Mouse (Mus musculus) left cerebral cortex, adult 2 months (tissue): ENCODE data around the gene Samhd1. TPM values are rescaled to one million over a fixed set of nuclear protein-coding genes. Genes with fewer than 3 reads are reported as not detected.

Source experiments
- DNase-seq, 2 experiments: peaks; one replicate each; pipeline ENCODE4 v3.0.0; 2021 to 2022; ENCODE audit warnings: low spot score in 2 of 2, mixed read lengths in 1 of 2; ENCODE audit errors: extremely low spot score in 1 of 2
- H3K27ac ChIP-seq: fragments of 200-600 bp; 2 replicates; pipeline ENCODE4 v1.8.1; 2022
- H3K4me3 ChIP-seq: fragments of 200-600 bp; 2 replicates; pipeline ENCODE4 v1.8.1; 2022
- CTCF ChIP-seq: fragments of 200-600 bp; IDR thresholded peaks from 2 replicates; pipeline ENCODE4 v1.8.1; 2022; ENCODE audit warnings: antibody characterized with exemption, mild to moderate bottlenecking, moderate library complexity
- intact Hi-C: fragments of 180-260 bp; cut with DNase I; formaldehyde crosslinking; loops from one replicate; pipeline ENCODE4 v1.15.1; 2025
- total RNA-seq, 2 experiments: library from RNA; stranded (reverse); gene quantifications; 2 replicates each; pipeline ENCODE4 v1.2.3; 2021

Samhd1 gene
- total RNA-seq, 2 experiments from 2014 or later = 12.7 to 12.9 TPM

- DNase-seq = peak in 1 of 2 experiments; percentile 9
- intact Hi-C loops = no loop called here
- Histone ChIP-seq H3K27ac (peak overlapping the region; percentile 86), H3K4me3 (peak overlapping the region; percentile 84)
- no peak for TF ChIP-seq CTCF
These were observed 560 bp downstream of the Samhd1 start for GRCm38 (mm10) chr2:157134479-157134931.

- no peak for DNase-seq
- peak overlapping the region; percentile 84 for H3K4me3 ChIP-seq
- intact Hi-C loops = no loop called here
- no peak for TF ChIP-seq CTCF
- no peak overlapping the region; the same call in 1 of the 2 replicates for H3K27ac ChIP-seq
These were observed 1.1 kb downstream of the Samhd1 start for GRCm38 (mm10) chr2:157133769-157134478.

GRCm38 (mm10) chr2:157132686-157133540 is 2.2 kb downstream of the Samhd1 start:
- Histone ChIP-seq H3K27ac (no peak overlapping the region), H3K4me3 (no peak overlapping the region)
- no peak for DNase-seq
- TF ChIP-seq CTCF = no peak
- intact Hi-C loops = no loop called here

- H3K4me3 ChIP-seq = no peak overlapping the region
- no peak for DNase-seq
- H3K27ac ChIP-seq = no peak overlapping the region
- TF ChIP-seq CTCF = no peak
- intact Hi-C loops = no loop called here
These were observed 3.0 kb downstream of the Samhd1 start for GRCm38 (mm10) chr2:157132086-157132485.

- intact Hi-C loops = no loop called here
- DNase-seq = no peak
- TF ChIP-seq CTCF = no peak
- Histone ChIP-seq H3K4me3 (no peak overlapping the region), H3K27ac (no peak overlapping the region)
These were observed 4.1 kb downstream of the Samhd1 start for GRCm38 (mm10) chr2:157130813-157131514.

GRCm38 (mm10) chr2:157129601-157130164 is 5.4 kb downstream of the Samhd1 start:
- DNase-seq = no peak
- intact Hi-C loops = loop anchor here (5.0 to 10.0 kb wide), 2 partner anchors 128 to 445 kb away; partner anchors contain the start of gene Blcap
- no peak overlapping the region for H3K4me3 ChIP-seq

GRCm38 (mm10) chr2:157129096-157129495 is 6.0 kb downstream of the Samhd1 start:
- Histone ChIP-seq H3K4me3 (no peak overlapping the region), H3K27ac (no peak overlapping the region)
- DNase-seq = no peak
- no peak for TF ChIP-seq CTCF
- intact Hi-C loops = loop anchor here (5.0 to 10.0 kb wide), 2 partner anchors 128 to 446 kb away; partner anchors contain the start of gene Blcap

More at GRCm38 (mm10) chr2:157129601-157130164, 5.4 kb downstream of the Samhd1 start:
- H3K27ac ChIP-seq = no peak overlapping the region
- TF ChIP-seq CTCF = no peak

GRCm38 (mm10) chr2:157128072-157128471 is 7.0 kb downstream of the Samhd1 start:
- DNase-seq = no peak
- TF ChIP-seq CTCF = peak; percentile 36
- no peak overlapping the region for H3K4me3 ChIP-seq
- H3K27ac ChIP-seq = no peak overlapping the region
- intact Hi-C loops = loop anchor here (5.0 to 10.0 kb wide), 2 partner anchors 129 to 447 kb away; partner anchors contain the start of gene Blcap

GRCm38 (mm10) chr2:157127370-157127769 is 7.7 kb downstream of the Samhd1 start:
- intact Hi-C loops = loop anchor here (5.0 to 10.0 kb wide), 2 partner anchors 130 to 447 kb away; partner anchors contain the start of gene Blcap
- TF ChIP-seq CTCF = no peak
- Histone ChIP-seq H3K4me3 (no peak overlapping the region), H3K27ac (no peak overlapping the region)
- no peak for DNase-seq

GRCm38 (mm10) chr2:157125246-157125645 is 9.8 kb downstream of the Samhd1 start:
- intact Hi-C loops = loop anchor here (5.0 to 10.0 kb wide), 2 partner anchors 132 to 450 kb away; partner anchors contain the start of gene Blcap
- Histone ChIP-seq H3K27ac (no peak overlapping the region), H3K4me3 (no peak overlapping the region)
- TF ChIP-seq CTCF = no peak
- no peak for DNase-seq

- intact Hi-C loops = loop anchor here (10.0 kb wide), 1 partner anchor 453 kb away; the partner anchor contains the start of gene Blcap
- no peak overlapping the region for H3K4me3 ChIP-seq
- TF ChIP-seq CTCF = no peak
- H3K27ac ChIP-seq = no peak overlapping the region
- DNase-seq = no peak
These were observed 13.3 kb downstream of the Samhd1 start for GRCm38 (mm10) chr2:157121766-157122165.
